Mouse (Mus musculus): ENCODE data around the gene Olfr1056. TPM values are rescaled to one million over a fixed set of nuclear protein-coding genes. Genes with fewer than 3 reads are reported as not detected.

Gene Olfr1056
- polyA plus RNA-seq, 1 experiment from 2014 or later = not detected

DNA sequence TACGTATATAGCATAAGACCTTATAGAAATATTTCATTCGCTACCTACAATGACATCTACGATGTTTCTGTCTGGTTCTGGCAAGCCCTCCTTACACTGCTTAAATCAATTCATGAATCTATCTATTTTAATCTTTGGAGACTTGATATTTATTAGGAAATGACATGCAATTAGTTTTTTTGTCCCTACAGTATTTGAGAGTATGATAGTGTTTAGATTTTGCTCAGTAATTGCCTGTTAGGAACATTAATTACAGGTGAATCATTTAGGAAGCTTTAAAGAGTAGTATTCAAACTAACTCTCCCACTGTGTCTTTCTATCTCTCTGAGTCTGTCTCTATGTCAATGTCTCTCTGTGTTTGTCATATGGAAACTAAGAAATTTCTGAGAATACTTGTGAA, 26.9 kb downstream of the Olfr1056 start, which contains the start of gene Olfr1054:
TSS of gene Olfr1054 (minus strand) at position 101 of the 400 bp plus-strand sequence.
- Histone ChIP-seq H3K4me3 (ENCODE audit: low read depth, low read length) (no peak within 1 kb of the TSS), H3K9me3 (ENCODE audit: low read length) (no peaks in the 10 kb centered on the region), H3K36me3 (ENCODE audit: insufficient read depth, low read length) (no peaks in the 10 kb centered on the region), H3K27ac (ENCODE audit: low read length) (no peak within 1 kb of the TSS), H3K9ac (replicated peaks; ENCODE audit: low read depth) (no peak within 1 kb of the TSS), H3K4me2 (replicated peaks; ENCODE audit: low read depth, low read length) (no peak within 1 kb of the TSS), H3K4me1 (ENCODE audit: insufficient read depth, low read depth, low read length) (no peaks in the 10 kb centered on the region), H3K27me3 (replicated peaks; ENCODE audit: insufficient read depth, low read length) (no peaks in the 10 kb centered on the region)
- 82% methylated on average over 3 of the region's 3 CpGs for WGBS
- ATAC-seq (no peak), DNase-seq (ENCODE audit: low spot score) (no peak)
- TF ChIP-seq EP300 (IDR thresholded peaks at IDR 0.05) = no peak
- TF ChIP-seq CTCF (IDR thresholded peaks at IDR 0.05) = no peak

DNA sequence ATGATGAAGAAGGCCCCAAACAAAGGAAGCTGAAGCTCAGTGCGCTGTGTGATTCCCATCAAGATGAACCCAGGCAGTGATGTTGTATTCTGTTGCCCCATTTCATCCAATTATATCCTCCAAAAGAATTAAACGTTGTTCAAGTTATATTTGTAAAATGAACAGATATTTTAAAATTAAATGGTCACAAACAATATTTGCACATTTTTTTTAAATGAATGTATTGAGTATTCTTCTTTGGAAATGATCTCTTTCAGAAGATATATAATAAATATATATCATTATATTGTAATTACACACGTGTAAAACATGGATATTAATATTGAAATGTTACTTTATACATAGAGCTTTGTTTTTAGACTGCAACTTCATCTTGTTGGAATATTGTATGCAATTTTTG, 47.1 kb downstream of the Olfr1056 start, which contains the start of gene Olfr1053:
TSS of gene Olfr1053 (minus strand) at position 101 of the 400 bp plus-strand sequence.
- TF ChIP-seq EP300 (IDR thresholded peaks at IDR 0.05) (no peak), CTCF (IDR thresholded peaks at IDR 0.05) (no peak)
- Histone ChIP-seq H3K4me2 (replicated peaks; ENCODE audit: low read depth, low read length) (no peak within 1 kb of the TSS), H3K9me3 (ENCODE audit: low read length) (no peaks in the 10 kb centered on the region), H3K4me3 (ENCODE audit: low read depth, low read length) (no peak within 1 kb of the TSS), H3K9ac (replicated peaks; ENCODE audit: low read depth) (no peak within 1 kb of the TSS), H3K27me3 (replicated peaks; ENCODE audit: insufficient read depth, low read length) (no peaks in the 10 kb centered on the region), H3K27ac (ENCODE audit: low read length) (no peak within 1 kb of the TSS), H3K36me3 (ENCODE audit: insufficient read depth, low read length) (no peaks in the 10 kb centered on the region), H3K4me1 (ENCODE audit: insufficient read depth, low read depth, low read length) (no peaks in the 10 kb centered on the region)
- ATAC-seq (no peak), DNase-seq (ENCODE audit: low spot score) (no peak)
- 51% methylated on average over 3 of the region's 3 CpGs for WGBS

Other genes starting within 250 kb of the Olfr1056 start
- not detected in 2 replicates for gene Olfr1039, start 226.5 kb downstream of the Olfr1056 start, polyA plus RNA-seq (2015; fragmentation: Nextera tagmentation; extraction: Ambion mirVana)
- gene Olfr1040, start 215.7 kb downstream of the Olfr1056 start, polyA plus RNA-seq (2015; fragmentation: Nextera tagmentation; extraction: Ambion mirVana) = not detected in 2 replicates
- gene Olfr1042, start 200.6 kb downstream of the Olfr1056 start, polyA plus RNA-seq (2015; fragmentation: Nextera tagmentation; extraction: Ambion mirVana) = not detected in 2 replicates
- not detected in 2 replicates for gene Olfr1043, start 194.9 kb downstream of the Olfr1056 start, polyA plus RNA-seq (2015; fragmentation: Nextera tagmentation; extraction: Ambion mirVana)
- gene Olfr1044, start 184.6 kb downstream of the Olfr1056 start, polyA plus RNA-seq (2015; fragmentation: Nextera tagmentation; extraction: Ambion mirVana) = not detected in 2 replicates
- gene Olfr52, start 176.8 kb downstream of the Olfr1056 start, polyA plus RNA-seq (2015; fragmentation: Nextera tagmentation; extraction: Ambion mirVana) = not detected in 2 replicates
- gene Olfr1045, start 159.5 kb downstream of the Olfr1056 start, polyA plus RNA-seq (2015; fragmentation: Nextera tagmentation; extraction: Ambion mirVana) = not detected in 2 replicates
- gene Olfr1046, start 143.2 kb downstream of the Olfr1056 start, polyA plus RNA-seq (2015; fragmentation: Nextera tagmentation; extraction: Ambion mirVana) = not detected in 2 replicates
- not detected in 2 replicates for gene Olfr1047, start 131.1 kb downstream of the Olfr1056 start, polyA plus RNA-seq (2015; fragmentation: Nextera tagmentation; extraction: Ambion mirVana)
- gene Olfr1048, start 122.2 kb downstream of the Olfr1056 start, polyA plus RNA-seq (2015; fragmentation: Nextera tagmentation; extraction: Ambion mirVana) = not detected in 2 replicates
- not detected in 2 replicates for gene Olfr1049, start 104.1 kb downstream of the Olfr1056 start, polyA plus RNA-seq (2015; fragmentation: Nextera tagmentation; extraction: Ambion mirVana)
- gene Olfr1051, start 83.4 kb downstream of the Olfr1056 start, polyA plus RNA-seq (2015; fragmentation: Nextera tagmentation; extraction: Ambion mirVana) = not detected in 2 replicates
- gene Olfr1052, start 70.0 kb downstream of the Olfr1056 start, polyA plus RNA-seq (2015; fragmentation: Nextera tagmentation; extraction: Ambion mirVana) = not detected in 2 replicates
- gene Olfr1053, start 47.2 kb downstream of the Olfr1056 start, polyA plus RNA-seq (2015; fragmentation: Nextera tagmentation; extraction: Ambion mirVana) = not detected in 2 replicates
- not detected in 2 replicates for gene Olfr1054, start 27.0 kb downstream of the Olfr1056 start, polyA plus RNA-seq (2015; fragmentation: Nextera tagmentation; extraction: Ambion mirVana)
- gene Olfr1055, start 12.2 kb downstream of the Olfr1056 start, polyA plus RNA-seq (2015; fragmentation: Nextera tagmentation; extraction: Ambion mirVana) = not detected in 2 replicates
- gene Olfr1057, start 15.9 kb upstream of the Olfr1056 start, polyA plus RNA-seq (2015; fragmentation: Nextera tagmentation; extraction: Ambion mirVana) = not detected in 2 replicates
- not detected in 2 replicates for gene Olfr1058, start 26.1 kb upstream of the Olfr1056 start, polyA plus RNA-seq (2015; fragmentation: Nextera tagmentation; extraction: Ambion mirVana)
- gene Olfr1061, start 51.6 kb upstream of the Olfr1056 start, polyA plus RNA-seq (2015; fragmentation: Nextera tagmentation; extraction: Ambion mirVana) = not detected in 2 replicates
- gene Olfr1062, start 64.3 kb upstream of the Olfr1056 start, polyA plus RNA-seq (2015; fragmentation: Nextera tagmentation; extraction: Ambion mirVana) = not detected in 2 replicates
- gene Olfr1065, start 88.1 kb upstream of the Olfr1056 start, polyA plus RNA-seq (2015; fragmentation: Nextera tagmentation; extraction: Ambion mirVana) = not detected in 2 replicates
- not detected in 2 replicates for gene Olfr1066, start 93.8 kb upstream of the Olfr1056 start, polyA plus RNA-seq (2015; fragmentation: Nextera tagmentation; extraction: Ambion mirVana)
- not detected in 2 replicates for gene Olfr228, start 124.9 kb upstream of the Olfr1056 start, polyA plus RNA-seq (2015; fragmentation: Nextera tagmentation; extraction: Ambion mirVana)
- not detected in 2 replicates for gene Olfr1076, start 146.0 kb upstream of the Olfr1056 start, polyA plus RNA-seq (2015; fragmentation: Nextera tagmentation; extraction: Ambion mirVana)
- not detected in 2 replicates for gene Olfr1079, start 180.0 kb upstream of the Olfr1056 start, polyA plus RNA-seq (2015; fragmentation: Nextera tagmentation; extraction: Ambion mirVana)
- gene Olfr1080, start 195.8 kb upstream of the Olfr1056 start, polyA plus RNA-seq (2015; fragmentation: Nextera tagmentation; extraction: Ambion mirVana) = not detected in 2 replicates
- not detected in 2 replicates for gene Olfr1082, start 236.5 kb upstream of the Olfr1056 start, polyA plus RNA-seq (2015; fragmentation: Nextera tagmentation; extraction: Ambion mirVana)

Measured in lung, postnatal 0 days (tissue).